Mouse (Mus musculus) subcutaneous adipose tissue, adult 2 months (tissue): Measurements from ENCODE around the gene Sh3bp5l. TPM values are rescaled to one million over a fixed set of nuclear protein-coding genes. Genes with fewer than 3 reads are reported as not detected.

Experiments used
- polyA plus RNA-seq: library from polyadenylated mRNA; depleted of rRNA; stranded (reverse); fragments of >200 nt; gene quantifications from 2 replicates; pipeline ENCODE4 v1.2.3, GENCODE M21; 2012; ENCODE audit warnings: low replicate concordance; rRNA removed

Sh3bp5l gene
- 35.8 and 47.7 TPM in 2 replicates for polyA plus RNA-seq

GRCm38 (mm10) chr11:58330276-58331148 is at the start of gene Sh3bp5l, which contains the start of gene Zfp672:
Gene Sh3bp5l, plus strand, starts transcription at chr11:58330724.
Gene Zfp672, minus strand, starts transcription at chr11:58330339.

GRCm38 (mm10) chr11:58306860-58307308 is 23.6 kb upstream of the Sh3bp5l start, which contains the start of gene Zfp692:
Gene Zfp692, plus strand, starts transcription at chr11:58307069.

GRCm38 (mm10) chr11:58378763-58379278 is 48.3 kb downstream of the Sh3bp5l start, which contains the start of gene Lypd8:
Gene Lypd8, plus strand, starts transcription at chr11:58379043.

Other genes with a start within 250 kb of the Sh3bp5l start
- gene Gm12248, start 237.6 kb upstream of the Sh3bp5l start, polyA plus RNA-seq = 1.3 and 2.0 TPM in 2 replicates
- 58.5 and 71.5 TPM in 2 replicates for gene Cnot8, start 226.6 kb upstream of the Sh3bp5l start, polyA plus RNA-seq
- 6.8 and 17.7 TPM in 2 replicates for gene Gemin5, start 162.2 kb upstream of the Sh3bp5l start, polyA plus RNA-seq
- 33.5 and 49.3 TPM in 2 replicates for gene Mrpl22, start 159.1 kb upstream of the Sh3bp5l start, polyA plus RNA-seq
- 25.1 and 34.8 TPM in 2 replicates for gene Igtp, start 131.2 kb upstream of the Sh3bp5l start, polyA plus RNA-seq
- gene Irgm2, start 131.1 kb upstream of the Sh3bp5l start, polyA plus RNA-seq = 21.8 and 25.9 TPM in 2 replicates
- gene 4930438A08Rik, start 55.9 kb upstream of the Sh3bp5l start, polyA plus RNA-seq = 0.10 TPM in 1 of 2 replicates, not detected in the other
- gene Zfp692, start 23.7 kb upstream of the Sh3bp5l start, polyA plus RNA-seq = 17.5 and 37.2 TPM in 2 replicates
- 30.7 and 40.5 TPM in 2 replicates for gene Zfp672, start 385 bp upstream of the Sh3bp5l start, polyA plus RNA-seq
- 2.0 and 2.6 TPM in 2 replicates for gene Lypd8, start 48.3 kb downstream of the Sh3bp5l start, polyA plus RNA-seq
- gene 1810065E05Rik, start 90.4 kb downstream of the Sh3bp5l start, polyA plus RNA-seq = not detected in 2 replicates
- not detected in 2 replicates for gene Gm12253, start 101.8 kb downstream of the Sh3bp5l start, polyA plus RNA-seq
- gene Lypd9, start 122.2 kb downstream of the Sh3bp5l start, polyA plus RNA-seq = not detected in 2 replicates
- gene Olfr30, start 131.5 kb downstream of the Sh3bp5l start, polyA plus RNA-seq = not detected in 2 replicates
- not detected in 2 replicates for gene Olfr332, start 161.8 kb downstream of the Sh3bp5l start, polyA plus RNA-seq
- gene Olfr331, start 171.8 kb downstream of the Sh3bp5l start, polyA plus RNA-seq = not detected in 2 replicates
- gene Olfr330, start 204.1 kb downstream of the Sh3bp5l start, polyA plus RNA-seq = not detected in 2 replicates
- gene Olfr329-ps, start 215.7 kb downstream of the Sh3bp5l start, polyA plus RNA-seq = not detected in 2 replicates
- gene Olfr328, start 224.9 kb downstream of the Sh3bp5l start, polyA plus RNA-seq = not detected in 2 replicates
- 0.18 TPM in 1 of 2 replicates, not detected in the other for gene Olfr224, start 239.8 kb downstream of the Sh3bp5l start, polyA plus RNA-seq
- not detected in 2 replicates for gene Olfr325, start 247.0 kb downstream of the Sh3bp5l start, polyA plus RNA-seq